Mouse (Mus musculus) ovary, postnatal 14 days (tissue): ENCODE results near the gene Hs2st1.

Experiments used
- DNase-seq: peaks from one replicate; pipeline ENCODE4 v3.0.0; 2022; ENCODE audit warnings: low spot score

The Hs2st1 gene

DNA sequence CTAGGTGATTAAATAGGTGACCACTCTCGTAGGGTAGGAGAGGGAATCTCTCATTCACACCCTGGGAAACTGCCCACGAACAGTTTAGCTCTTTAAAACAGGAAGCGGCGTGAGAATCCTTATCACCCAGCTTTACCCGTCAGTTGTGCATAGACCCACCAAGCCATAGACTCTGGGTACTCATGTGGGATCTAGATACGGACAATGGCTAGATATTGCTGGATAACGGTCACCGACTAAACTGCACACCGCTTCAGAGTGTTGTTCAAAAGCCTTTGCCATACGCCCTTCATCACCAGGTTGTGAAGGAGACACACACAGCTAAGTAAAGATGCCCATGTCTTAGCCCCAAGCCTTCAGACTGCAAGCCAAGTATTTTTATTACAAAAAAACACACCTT is 185.3 kb downstream of the Hs2st1 start:
- no peak for DNase-seq

DNA sequence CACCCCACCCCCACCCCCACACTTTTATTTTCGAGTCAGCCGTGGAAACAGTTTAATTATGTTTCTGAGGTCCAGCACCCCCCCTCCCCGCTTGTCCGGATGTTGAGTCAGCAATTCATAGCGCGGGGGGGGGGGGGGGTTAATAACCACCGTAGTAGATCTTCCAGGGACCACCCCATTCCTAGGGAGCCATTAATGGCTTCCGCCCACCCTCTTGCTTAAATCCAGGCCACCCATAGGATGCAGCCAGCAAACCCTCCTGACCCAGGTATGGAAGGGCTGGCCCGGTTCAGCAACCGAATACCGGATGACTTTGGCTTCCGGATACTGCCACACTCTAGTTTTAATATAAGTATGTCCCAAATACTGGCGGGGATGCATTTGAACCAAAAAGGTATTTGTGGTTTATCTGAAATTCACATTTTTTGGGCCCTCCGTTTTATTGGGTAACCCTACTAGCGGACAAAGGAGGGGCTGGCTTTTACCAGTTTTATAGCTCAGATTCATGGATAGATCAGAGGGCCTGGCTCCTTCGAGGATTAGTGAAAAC is 188.5 kb downstream of the Hs2st1 start:
- DNase-seq = no peak

DNA sequence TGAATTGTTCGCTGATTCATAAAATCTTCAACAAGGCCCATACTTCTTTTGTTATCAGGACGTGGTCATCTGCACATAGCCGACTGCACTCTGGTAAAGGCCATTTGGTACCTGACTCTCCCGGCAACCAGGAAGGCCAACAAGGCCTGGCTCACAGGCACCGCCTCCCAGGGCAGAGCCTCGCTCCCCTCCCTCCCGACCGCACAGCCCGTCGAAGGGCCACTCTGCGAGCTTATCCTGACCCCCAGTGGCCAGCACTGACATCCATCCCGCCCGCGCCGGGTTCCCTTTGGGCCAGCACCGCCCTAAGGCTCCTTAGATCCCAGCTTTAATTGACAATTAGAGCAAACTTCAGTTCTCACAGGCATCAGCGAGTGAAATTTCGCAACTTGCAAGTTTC is 189.1 kb downstream of the Hs2st1 start:
- peak; percentile 68 for DNase-seq

DNA sequence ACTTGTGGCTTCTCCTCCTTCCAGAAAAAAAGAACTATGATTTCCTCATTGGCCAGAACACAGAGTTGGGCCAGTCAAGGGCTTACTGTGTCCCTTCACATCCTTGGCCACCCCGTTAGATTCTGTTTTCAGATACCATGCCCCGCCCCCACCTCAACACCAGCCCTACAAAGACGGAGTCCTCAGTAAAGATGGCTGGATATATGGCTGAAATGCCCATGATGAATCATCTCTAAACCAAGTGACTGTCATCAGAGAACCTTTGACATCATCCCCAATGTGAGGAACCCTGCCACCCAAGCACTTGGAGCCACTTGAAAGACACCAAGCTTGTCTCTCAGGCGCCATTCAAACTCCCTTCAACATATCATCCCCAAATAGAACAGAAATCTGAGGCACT is 190.2 kb downstream of the Hs2st1 start:
- no peak for DNase-seq
